Mouse (Mus musculus): Measurements from ENCODE around the gene Trio.

Trio gene

DNA sequence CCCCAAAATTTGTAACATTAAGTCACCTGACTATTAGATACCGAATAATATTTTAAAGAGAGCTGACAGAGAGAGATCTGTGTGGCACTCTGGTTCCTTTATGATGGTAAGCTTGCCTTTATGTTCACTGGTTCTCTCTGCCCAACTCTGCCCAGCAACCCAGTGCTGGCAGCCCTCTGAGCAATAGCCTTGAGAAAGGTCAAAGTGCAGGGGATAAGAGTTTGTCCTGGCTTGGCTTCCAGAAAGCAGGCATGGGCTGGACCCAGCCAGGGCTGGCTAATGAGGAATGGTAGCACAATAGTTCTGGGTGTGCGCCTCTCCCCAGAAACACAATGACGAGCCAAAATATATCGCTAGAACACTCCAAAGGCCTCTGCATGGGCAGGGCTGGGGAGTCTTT is 203.2 kb downstream of the Trio start:
- DNase-seq = no peak

DNA sequence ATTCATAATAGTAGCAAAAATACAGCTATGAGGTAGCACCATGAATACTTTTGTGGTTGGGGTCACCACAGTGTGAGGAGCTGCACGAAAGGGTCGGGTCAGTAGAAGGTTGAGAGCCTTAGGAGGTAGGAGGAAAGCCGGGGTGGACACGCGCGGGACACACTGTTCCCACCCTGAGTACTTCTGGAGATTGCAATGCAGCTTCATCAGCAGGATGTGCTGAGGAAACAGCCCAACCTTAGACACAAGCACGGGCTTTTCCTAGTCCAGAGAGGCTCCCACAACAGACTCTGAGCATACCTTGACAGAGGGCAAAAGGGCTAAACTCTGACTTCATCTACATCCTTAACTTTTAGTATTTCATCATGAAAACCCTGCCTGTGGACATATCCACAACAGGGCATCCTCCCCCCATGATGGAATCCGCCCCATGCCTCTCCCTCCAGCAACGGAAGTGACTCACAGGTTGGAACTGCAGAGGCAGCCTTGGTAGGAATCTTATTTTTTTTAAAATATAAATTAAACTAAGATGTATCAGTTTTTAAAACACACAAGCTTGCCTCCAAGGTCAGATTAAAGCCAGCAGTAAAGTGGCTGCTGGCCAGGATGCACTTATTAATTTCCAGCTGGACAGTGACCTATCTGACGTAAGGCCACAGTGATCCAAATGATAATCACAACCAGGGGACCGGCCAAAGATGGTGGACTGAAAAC is 203.8 kb downstream of the Trio start:
- DNase-seq = no peak

GRCm38 (mm10) chr15:27817096-27817495 is 208.6 kb downstream of the Trio start:
- DNase-seq = peak; percentile 59

- no peak for DNase-seq
These were observed 210.8 kb downstream of the Trio start for GRCm38 (mm10) chr15:27814677-27815391.

- DNase-seq = no peak
These were observed 214.7 kb downstream of the Trio start for GRCm38 (mm10) chr15:27810793-27811488.

DNA sequence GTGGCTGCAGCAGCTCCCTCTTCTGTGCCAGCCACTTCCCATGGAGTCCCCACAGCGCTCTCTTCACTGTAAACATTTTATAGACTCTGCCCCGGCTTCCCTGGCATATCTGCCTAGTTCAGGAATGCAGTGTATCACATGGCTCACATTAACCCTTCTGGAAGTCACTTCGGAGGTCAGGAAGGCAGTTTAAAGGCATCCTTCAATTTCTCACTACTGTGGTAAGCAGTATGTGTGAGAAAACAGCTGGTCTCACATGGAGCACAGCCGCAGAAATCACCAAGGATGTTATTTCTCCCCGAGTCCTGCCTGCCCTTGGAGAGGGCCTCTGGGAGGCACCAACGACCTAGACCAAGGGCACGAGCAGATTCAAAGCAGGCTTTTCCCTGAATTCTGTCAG is 215.4 kb downstream of the Trio start:
- no peak for DNase-seq

GRCm38 (mm10) chr15:27808596-27809276 is 216.9 kb downstream of the Trio start:
- no peak for DNase-seq

GRCm38 (mm10) chr15:27806219-27806618 is 219.4 kb downstream of the Trio start:
- DNase-seq = no peak

DNA sequence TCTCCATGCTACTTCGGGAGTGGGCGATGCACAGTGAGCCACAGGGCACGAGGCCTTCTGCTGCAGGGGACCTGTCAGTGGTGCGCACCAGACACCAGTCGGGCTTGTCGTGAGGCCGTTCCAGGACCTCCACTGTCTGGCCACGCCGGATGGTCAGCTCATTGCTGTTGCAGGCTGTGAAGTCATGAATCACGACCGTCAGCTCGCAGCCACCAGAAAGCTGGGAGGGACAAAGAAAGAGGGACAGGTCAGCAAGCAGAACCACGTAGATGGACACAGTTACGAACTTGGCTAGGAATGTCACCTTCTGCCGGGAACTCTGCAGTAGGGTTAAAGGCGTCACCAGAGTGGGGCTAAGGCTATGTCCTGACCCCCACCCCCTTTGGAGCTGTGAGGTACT is 220.0 kb downstream of the Trio start:
- DNase-seq = no peak

DNA sequence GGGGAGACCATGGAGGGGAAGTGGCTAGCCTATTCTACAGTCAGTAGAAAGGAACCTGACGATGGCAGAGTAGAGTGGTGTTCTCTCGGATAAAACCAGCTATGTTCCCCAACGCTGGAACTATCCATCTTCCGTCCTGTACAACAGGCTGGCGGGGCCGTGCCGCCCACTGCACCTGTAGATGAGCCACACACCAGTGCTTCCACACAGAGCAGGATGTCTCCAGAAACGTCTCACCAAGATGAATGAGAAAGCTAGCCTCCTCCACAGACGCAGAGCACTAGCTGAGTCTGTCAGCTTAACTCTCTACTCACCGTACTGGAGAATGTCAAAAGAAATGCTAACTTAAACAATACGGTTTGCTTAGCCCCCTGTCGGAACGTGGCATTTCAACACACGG is 221.2 kb downstream of the Trio start:
- no peak for DNase-seq

- no peak for DNase-seq
These were observed 221.9 kb downstream of the Trio start for GRCm38 (mm10) chr15:27803568-27804345.

- DNase-seq = no peak
These were observed 223.4 kb downstream of the Trio start for GRCm38 (mm10) chr15:27802243-27802642.

GRCm38 (mm10) chr15:27801177-27801576 is 224.5 kb downstream of the Trio start:
- DNase-seq = peak; percentile 47

- no peak for DNase-seq
These were observed 228.0 kb downstream of the Trio start for GRCm38 (mm10) chr15:27797480-27798155.

DNA sequence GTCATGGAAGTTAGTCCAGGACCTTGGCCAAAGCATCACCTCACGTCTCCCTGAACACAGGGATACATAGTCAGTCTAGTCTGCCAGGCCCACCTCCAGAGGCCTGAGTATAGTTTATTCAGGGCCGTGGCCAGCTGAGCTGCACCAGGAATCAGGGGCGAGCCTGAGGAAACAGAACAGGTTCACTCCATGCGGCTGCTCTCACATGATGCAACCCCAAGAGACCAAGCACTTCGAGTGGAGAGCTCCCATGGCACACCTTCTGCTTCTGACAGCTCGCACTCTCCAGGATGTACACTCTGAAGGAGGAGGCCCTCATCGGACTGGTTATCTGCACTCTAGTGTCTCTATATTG is 228.8 kb downstream of the Trio start:
- DNase-seq = no peak

GRCm38 (mm10) chr15:27795942-27796867 is 229.4 kb downstream of the Trio start:
- no peak for DNase-seq

- DNase-seq = no peak
These were observed 232.4 kb downstream of the Trio start for GRCm38 (mm10) chr15:27793284-27793683.

- DNase-seq = no peak
These were observed 233.2 kb downstream of the Trio start for GRCm38 (mm10) chr15:27792473-27792872.

- no peak for DNase-seq
These were observed 234.5 kb downstream of the Trio start for GRCm38 (mm10) chr15:27791141-27791540.

GRCm38 (mm10) chr15:27790699-27791098 is 234.9 kb downstream of the Trio start:
- no peak for DNase-seq

DNA sequence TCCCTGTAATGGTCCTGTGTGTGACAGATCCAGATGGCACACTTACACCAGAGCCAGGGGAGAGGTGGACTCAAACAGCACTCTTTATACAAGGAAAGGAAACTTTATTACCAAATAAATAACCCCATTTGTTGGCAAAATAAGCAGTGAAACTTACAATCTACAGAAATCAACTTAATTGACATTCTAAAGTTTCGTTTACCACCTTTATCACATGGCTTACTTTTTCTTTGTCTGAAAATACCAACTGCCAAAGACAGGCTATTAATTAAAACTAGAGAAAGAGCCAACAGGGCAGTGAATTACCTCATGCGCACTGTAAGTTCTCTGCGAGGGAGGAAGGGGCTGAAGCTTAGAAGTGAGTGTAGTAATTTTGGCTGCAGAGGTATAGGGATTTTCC is 236.3 kb downstream of the Trio start:
- DNase-seq = no peak
